Mouse (Mus musculus) embryonic stem cell, embryonic (primary cell): ENCODE measurements around the gene Nhej1.

Experiments used
- CTCF ChIA-PET, 4 experiments: fragments of 300-600 bp in 2 of 4; fragments of 350-600 bp in 2 of 4; sonication (Branson Sonifier 250); formaldehyde crosslinking; loops; one replicate each; lab custom pipeline; 2022; ENCODE audit warnings: inconsistent platforms in 2 of 4; lab: Charles Lee
- POLR2A ChIA-PET, 4 experiments: fragments of 300-600 bp in 2 of 4; fragments of 350-600 bp in 2 of 4; sonication (Branson Sonifier 250); formaldehyde crosslinking; loops; one replicate each; lab custom pipeline; 2022; ENCODE audit warnings: antibody characterized with exemption in 4 of 4, inconsistent platforms in 1 of 4; lab: Charles Lee

The Nhej1 gene

GRCm38 (mm10) chr1:74936221-74936830 lies 188.7 kb downstream of the Nhej1 start:
- ChIA-PET POLR2A (no interaction called here), CTCF (no interaction called here)

DNA sequence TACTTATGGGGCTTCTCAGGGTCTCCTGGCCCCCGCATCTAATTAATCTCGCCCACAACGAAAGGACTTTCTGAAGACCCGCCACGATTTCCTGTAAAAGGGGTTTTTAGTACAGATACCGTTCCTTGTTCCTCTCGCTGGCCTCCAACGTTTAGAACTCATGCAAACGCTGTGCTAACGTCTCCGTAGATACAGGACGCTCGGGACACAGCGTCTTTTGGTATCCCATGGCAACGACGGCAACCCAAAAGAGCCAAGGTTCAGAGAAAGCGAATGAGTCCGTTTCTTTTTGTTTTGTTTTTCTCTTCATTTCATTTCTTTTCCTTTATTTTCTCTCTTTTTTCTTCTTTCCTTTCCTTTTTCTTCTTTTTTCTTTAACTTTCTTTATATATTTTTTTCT lies 189.6 kb downstream of the Nhej1 start, which contains the start of gene Cfap65:
Cfap65 (minus strand) TSS at position 198 of the 400 bp plus-strand sequence.
- POLR2A ChIA-PET, result interaction anchor here in 1 of 4 experiments (0.7 kb wide), 1 partner anchor 26 kb away, joined by 3 read pairs; no protein-coding TSS in a partner anchor
- CTCF ChIA-PET, result interaction anchor here in 1 of 4 experiments (1.5 kb wide), 1 partner anchor 34 kb away, joined by 3 read pairs; no protein-coding TSS in a partner anchor

- ChIA-PET POLR2A (no interaction called here), CTCF (interaction anchor here (0.5 to 1.3 kb wide), 6 partner anchors 12 to 445 kb away, joined by 3 to 4 read pairs (median 3); partner anchors contain the start of gene Cryba2 (in 1 of the 4))
Observed at GRCm38 (mm10) chr1:74927621-74928296, 197.2 kb downstream of the Nhej1 start.

GRCm38 (mm10) chr1:74926721-74927120 lies 198.3 kb downstream of the Nhej1 start:
- ChIA-PET CTCF (interaction anchor here in 2 of 4 experiments (0.6 to 1.5 kb wide), 7 partner anchors 11 to 74 kb away, joined by 3 to 4 read pairs (median 3); partner anchors contain the start of gene Cryba2 (in 2 of the 2)), POLR2A (no interaction called here)

DNA sequence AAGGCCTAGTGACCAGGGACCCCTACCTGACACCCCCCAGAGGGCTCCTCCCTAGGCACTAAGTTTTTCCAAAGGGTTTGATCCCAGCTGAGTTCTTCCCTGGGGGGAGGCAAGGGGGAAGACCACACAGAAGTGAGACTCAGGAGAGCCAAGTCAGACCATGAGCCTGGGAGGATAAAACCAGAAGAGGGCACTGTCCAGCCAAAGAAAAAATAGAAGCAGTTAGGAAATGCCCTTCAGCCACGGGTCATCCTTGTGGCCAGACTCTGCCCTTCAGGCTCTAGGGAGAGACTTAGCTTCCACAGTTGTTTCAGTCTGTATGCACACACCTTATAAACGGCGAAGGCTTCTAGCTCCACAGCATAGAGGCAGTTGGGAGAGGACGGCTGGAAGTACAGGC lies 200.5 kb downstream of the Nhej1 start:
- ChIA-PET POLR2A (no interaction called here), CTCF (interaction anchor here in 1 of 4 experiments (1.3 kb wide), 1 partner anchor 8 kb away, joined by 3 read pairs; no protein-coding TSS in a partner anchor)
